Mouse (Mus musculus): Measurements from ENCODE around the gene Macrod2.

- TF ChIP-seq CTCF (IDR thresholded peaks at IDR 0.05; ENCODE audit: extremely low read depth, insufficient read length, insufficient replicate concordance, low read depth, low read length) (no peak), POLR2A (IDR thresholded peaks at IDR 0.05; ENCODE audit: low read depth, low read length) (no peak)
Measured at GRCm38 (mm10) chr2:140774808-140775370, 379.8 kb downstream of the Macrod2 start.
